Mouse (Mus musculus) cerebellum, postnatal 25 days (tissue): ENCODE results near the gene Eif4g2.
A peak's percentile ranks its signal among the peaks of the same experiment; 100 is the strongest.

ENCODE experiments used
- DNase-seq, 2 experiments: peaks; one replicate each; pipeline ENCODE4 v3.0.0; 2021; ENCODE audit warnings: mixed read lengths in 2 of 2

Gene Eif4g2

DNA sequence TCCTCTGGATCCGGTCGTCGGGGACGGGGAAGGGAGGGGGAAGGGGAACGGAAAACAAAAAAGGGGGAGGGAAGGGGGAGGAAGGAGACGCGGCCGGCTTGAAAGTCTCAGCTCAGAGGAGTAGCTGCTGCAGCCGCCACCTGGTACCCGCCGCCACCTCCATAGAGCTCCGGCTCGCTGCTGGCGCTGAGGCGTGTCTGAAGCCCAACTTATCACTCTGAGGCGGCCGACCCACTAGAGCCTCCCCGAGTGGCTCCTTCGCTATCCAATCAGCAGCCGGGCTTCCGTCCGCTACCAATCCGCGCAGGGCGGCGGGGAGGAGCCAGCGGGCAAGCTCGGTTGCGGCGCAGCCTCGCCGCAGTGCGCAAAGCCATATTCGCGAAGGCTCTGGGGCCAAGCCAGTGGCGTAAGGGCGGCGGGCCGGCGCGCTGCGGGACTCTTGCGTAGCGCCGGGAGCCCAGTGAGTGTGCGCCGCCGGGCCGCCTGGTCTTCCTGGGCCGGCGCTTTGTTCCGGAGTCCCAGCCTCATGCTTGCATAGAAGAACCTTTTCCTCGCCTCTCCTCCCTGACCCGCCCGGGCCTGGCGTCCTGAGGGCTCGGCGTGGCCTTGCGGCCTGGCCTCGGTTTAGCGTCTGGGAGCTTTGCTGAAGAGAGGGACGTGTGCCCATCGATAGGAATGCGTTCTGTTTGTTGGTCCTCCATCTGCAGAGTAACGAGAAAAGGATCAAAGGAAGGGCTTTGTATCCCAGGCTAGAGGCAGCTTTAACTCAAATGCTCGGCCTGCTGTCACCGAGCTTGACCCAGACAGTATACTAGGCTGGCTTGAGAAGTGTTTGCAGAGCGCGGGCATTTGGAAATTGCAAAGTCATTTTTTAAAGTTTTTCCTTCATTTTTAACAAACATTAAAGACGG, at the start of gene Eif4g2:
Eif4g2 (minus strand) TSS at position 209 of the 911 bp plus-strand sequence.
- peak; percentile 99 for DNase-seq

DNA sequence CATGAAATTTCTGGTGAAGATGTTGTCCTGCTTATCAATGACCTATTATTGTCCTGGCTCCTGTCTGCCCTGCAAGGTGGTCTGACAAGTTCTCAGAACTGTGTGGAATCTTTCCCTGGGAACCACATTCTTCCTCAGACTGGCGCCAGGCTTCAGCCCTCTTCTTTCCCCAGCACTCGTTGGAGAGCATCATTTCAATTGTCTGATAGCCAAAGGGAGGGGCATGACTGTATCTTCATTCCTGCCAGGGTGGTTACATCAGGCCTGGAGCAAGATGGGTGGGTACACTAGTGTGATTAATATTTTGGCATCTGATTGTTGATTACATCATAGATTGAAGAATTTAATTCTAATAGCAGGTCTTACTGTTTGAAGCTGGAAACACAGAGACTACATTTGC, 49.8 kb upstream of the Eif4g2 start:
- DNase-seq, result no peak

DNA sequence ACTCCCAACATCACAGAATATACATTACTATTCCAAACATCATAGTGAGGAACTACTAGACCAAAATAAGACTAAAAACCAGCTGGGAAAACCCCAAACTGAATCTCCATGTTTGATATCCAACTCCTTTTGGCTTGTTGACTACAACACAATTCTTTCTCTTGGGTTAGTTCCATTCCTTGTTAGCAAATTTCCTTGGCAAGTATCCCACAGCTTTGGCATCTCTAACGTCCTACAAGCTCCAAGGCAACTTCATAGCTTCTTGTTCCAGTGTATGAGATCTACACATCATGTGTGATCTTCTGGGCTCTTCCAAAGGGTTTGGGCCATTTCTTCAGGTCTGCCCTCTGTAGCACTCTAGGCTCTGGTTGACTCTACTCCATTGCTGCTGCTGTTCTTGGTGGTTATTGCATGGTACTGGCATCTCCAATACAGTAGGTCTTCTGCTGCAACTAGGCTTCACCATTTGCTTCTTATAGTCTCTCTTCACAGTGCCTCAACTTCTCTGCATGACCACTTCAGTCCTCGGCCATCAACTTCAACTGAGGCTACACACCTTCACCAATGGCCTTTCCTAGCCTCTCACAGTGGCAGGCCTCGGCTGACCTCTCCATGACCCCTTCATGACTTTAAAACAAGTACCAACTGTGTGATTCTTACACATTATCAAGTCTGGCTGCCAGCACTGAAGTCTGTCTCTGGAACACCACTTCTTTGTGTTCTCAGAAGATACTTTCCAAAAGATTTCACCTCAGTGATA, 44.0 kb upstream of the Eif4g2 start:
- no peak for DNase-seq

DNA sequence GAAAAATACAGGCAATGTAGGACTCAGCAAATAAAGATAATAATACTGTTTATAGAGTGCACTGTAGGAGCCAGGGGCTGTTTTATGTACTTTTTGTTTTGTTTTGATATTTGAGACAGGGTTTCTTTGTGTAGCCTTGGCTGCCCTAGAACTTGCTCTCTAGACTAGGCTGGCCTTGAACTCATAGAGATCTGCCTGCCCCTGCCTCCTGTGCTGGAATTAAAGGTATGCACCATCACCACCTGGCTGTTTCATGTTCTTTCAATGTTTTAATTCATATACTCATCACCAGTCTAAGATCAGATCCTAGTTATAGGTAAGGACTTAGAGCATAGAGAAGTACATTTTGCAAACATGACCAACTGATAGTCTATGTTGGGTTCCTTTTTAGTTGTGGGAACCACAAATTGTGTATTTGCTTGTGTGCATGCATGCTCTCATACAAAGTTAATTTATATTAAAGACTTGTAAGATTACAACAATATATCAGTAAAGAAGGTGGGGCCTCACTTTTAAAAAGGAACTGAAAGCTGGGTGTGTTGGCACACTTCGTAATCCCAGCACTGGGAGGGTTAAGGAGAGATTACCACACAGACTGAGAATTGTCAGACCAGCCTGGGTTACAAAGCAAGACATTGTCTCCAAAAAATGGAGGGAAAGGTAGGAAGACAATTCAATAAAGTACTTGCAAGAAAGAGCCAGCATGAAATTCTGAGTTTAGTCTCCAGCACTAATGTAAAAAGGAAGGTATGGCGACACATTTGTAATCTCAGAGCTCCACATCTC, 41.1 kb upstream of the Eif4g2 start:
- DNase-seq, result no peak

DNA sequence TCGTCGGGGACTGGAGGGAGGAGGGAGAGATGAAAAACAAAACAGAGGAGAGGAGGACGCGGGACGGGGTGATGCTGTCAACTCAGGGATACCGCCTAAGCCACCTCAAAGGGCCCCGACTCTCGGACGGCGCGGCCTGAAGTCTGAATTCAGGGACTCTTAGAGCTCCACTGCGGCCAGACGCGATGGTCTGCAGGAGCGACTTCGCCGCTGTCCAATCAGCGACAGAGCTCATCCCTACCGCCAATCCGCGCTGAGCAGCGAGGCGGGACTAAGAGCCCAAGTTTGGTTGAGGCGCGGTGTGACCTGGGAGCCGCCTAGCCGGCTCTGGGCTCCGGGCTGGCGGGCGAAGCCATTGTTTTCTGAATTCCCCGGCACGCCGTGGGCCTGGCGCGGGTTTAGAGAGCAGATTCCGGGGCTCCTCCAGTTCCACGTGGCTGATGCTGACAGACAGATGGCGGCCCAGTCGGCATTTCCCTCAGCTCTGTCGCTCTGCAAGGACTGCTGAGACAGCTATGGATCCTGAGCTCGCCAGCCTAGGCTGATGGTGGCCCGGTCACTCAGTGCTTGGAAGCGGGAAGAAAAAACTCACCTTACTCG, 39.8 kb upstream of the Eif4g2 start:
- DNase-seq, result peak; percentile 98 to 99

DNA sequence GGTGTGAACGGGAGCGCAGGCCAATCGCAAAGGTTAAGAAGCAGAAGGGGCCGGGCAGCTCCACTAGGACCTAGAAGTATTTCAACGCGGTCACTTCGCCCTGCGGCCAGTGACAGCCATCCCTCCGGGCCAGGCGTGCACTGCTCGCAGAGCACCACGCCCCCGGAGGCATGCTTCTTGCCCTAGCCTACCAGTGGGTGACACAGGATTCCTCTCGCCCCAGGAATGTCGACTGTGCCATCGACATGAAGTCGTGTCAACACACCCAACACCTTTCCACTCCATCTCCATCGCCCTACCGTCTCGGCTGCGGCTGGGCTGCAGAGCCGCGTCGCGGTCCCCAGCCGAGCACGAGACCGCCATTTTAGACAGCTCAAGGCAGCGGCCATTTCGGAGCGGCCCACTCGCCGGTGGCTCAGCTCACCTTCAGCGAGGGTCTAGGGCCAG, 39.3 kb upstream of the Eif4g2 start:
- DNase-seq, result peak; percentile 83 to 93

DNA sequence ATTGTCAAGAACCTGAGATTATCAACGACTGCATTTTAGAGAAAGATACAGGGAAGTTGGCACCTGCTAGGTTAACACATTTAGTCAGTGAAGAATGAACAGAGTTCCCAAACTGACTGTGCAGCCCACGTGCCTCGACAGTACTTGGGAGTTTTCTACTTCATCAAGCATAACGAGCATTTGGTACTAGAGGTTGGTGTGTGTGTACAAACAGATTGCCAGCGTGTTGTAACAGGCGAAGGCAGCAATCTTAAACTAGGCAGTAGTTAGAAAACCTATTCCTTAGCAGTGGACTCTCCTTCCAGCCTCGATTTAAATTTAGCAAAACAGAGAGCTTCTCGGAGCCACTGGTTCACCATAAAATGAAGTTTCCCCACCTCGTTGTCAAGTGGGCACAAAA, 38.7 kb upstream of the Eif4g2 start:
- peak in 1 of 2 experiments; percentile 9 for DNase-seq

DNA sequence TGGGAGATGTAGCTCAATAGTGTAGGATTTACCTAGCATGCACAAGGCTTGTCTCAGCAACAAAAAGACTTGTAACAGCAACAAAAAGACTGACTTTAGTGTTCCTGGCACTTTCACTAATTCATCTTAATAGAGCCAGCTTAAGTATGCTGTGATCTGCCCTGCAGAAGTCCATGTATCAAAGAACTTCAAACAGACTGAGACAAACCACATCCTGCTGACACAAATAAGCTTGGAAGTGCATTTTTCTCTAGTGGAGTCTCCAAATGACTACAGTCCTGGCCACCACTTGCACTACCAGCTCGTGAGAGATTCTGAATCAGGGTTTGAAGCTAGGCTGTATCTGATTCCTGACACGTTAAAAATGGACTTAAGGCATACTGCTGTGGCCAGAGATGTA, 26.7 kb upstream of the Eif4g2 start:
- no peak for DNase-seq

DNA sequence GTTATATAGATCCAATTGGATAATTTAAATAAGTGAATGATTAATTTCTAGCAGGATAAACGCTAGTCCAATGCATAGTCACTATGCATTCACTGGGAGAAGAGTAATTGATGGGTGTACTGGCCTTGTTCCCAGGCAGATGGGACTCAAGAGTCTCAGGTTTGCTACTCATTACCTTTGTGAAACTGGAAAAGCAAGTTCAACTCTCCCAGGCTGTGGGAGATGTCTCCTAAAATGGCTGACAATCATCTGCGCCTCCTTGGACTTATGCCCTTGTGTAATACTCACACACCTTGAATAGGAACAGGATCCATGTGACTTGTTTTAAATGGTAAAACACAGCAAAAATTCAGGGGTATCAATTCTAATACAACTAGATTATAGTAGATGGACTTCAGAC, 26.3 kb upstream of the Eif4g2 start:
- DNase-seq, result no peak

DNA sequence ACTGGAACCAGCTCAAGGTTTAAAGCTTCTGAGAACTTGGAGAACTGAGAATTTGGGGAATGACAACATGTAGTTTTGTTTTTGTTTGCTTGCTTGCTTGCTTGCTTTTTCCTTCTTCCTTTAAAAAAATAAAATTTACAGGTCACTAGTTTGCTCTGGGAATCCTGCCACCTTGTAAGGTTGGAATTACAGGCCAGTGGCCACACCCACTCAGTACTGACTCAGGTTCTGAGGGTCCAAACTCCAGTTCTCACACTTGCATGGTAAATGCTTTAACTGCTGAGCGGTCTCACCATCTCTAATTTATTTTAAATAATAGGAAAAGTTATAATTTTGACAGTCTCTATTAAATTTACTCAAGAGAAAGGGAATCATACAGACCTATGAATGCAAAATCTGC, 15.4 kb upstream of the Eif4g2 start:
- DNase-seq, result no peak

DNA sequence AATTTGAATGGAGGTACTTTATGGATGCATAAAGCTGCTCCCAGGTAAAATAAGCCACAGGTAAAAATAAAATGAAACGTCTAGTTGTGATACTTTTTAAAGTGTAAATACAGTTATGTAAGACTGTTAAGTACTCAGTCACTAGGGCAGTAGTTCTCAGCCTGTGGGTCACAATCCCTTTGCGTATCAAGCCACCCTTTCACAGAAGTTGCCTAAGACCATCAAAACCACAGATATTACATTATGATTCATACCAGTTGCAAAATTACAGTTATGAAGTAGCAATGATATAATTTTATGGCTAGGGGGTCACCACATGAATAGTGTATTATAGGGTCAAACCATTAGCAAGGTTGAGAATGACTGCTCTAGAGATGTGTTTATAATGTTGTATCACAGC, 12.3 kb upstream of the Eif4g2 start:
- no peak for DNase-seq

DNA sequence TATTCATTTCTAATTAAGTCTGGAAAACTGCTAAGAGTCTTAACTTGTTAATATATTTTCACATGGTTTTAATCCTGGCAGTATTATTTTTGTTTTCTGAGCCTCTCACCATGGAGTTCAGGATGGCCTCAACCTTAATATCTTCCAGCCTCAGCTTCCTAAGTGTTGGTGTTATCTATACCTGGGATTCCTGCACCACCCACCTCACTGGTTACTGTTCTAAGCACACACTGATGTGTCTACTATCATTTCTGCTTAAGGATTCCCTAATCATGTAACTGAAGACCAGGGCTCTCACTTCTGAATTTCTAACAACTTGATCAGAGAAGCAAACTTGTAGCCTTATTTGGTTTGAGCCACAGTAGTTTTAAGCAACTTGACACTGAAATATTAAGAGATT, 2.3 kb upstream of the Eif4g2 start:
- no peak for DNase-seq

DNA sequence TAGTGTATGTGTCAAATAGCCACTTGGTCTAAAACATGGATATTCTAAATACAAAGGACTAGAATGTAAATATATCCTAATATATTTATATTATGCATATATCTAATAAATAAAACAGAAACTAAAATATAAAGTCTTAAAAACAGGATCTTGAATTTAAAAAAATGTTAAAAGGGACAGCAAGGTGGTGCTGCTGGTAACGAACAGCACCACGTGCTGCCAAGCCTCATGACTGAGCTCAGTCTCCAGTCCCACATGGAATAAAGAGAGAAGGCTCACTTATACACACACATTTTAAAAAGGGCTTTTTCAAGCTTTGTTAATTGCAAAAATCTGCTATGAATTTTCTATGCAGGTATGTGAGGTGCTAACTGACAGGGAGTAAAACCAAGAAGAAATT, 1.6 kb upstream of the Eif4g2 start:
- no peak for DNase-seq

DNA sequence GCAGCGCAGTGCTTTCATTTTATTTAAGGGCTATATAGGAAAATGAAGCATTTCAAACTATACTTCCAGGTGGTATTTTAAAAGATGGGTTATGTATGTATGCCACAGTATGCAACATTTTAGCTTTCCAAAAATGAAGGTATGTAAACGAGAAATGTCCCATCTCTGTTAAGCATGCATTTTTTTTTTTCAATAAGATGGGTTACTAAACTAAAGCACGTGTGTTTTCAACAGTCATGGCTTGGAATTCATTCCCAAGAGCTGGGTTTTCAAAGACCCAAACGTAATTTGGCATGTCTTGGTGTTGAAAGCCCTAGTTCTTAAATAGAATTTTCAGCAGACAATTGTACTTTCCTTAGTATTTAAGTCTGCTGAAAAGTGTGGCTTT, 897 bp upstream of the Eif4g2 start:
- no peak for DNase-seq

DNA sequence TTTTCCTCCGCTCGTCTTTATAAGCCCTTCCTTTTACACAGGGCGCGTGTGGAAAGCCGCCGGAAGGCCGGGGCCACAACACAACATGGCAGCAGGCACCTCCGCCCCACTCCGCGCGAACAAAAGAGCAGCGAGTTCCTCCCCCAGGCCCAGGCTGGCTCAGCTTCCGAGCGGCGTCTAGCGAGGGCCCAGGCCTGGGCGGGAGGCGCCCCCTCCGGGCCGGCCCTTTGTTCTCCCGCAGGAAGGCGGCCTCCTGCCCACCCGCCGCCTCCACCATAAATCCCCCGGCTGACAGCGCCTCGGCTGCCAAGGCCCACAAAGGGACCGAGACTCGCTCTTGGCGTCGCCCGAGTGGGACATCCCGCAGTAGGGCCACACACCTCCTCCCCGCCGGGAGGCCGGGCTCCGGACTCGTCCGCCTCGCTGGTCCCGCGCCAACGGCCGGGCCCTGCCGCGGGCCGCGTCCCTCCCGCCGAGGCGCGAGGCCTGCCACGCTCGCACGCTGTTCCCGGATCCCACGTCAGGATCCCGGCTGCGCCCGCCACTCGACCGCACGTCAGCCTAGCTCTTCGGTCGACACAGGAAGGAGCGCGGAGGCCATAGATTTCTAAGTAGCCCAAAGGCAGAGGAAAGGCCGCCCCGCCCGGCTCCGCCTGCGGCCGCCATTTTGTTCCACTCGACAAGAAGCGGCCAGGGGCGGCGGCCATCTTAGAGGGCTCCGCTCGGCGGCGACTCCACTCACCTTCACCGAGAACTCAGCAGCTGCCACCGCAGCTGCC, 598 bp downstream of the Eif4g2 start:
- DNase-seq, result peak; percentile 90 to 91

DNA sequence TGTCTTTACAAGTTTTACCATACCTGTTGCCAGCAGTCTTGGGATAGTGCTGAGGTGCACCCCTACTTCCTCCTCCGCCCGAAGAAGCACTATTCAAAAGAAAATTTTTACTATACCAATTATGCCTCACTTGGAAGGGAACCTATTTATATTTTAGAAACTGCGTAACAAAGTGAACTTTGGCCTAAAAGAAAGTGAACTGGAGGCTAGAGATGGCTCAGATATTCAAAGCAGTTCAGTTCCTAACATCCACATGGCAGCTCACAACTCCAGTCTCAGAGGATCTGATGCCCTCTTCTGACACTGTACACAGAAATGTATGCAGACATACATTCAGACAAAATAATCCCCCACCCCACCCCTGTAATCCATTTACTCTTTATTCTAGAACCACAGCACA, 2.0 kb downstream of the Eif4g2 start:
- DNase-seq, result no peak

DNA sequence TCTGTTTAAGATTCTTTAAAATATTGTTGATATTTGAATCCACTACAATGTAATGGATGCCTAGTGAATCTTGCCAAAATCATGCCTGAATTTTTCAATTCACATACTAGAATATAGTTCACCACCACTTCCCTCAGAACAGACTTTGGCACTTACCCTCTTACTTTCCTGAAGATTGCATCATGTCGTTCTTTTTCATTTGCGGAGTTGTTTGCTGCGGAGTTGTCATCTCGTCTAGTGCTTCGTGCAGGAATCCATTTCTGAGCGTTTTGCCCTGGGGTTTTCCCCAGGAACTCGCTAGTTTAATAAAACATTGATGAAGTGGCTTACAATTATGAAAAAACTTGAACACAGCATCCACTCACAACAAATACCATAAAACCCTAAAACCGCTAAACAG, 2.8 kb downstream of the Eif4g2 start:
- no peak for DNase-seq

DNA sequence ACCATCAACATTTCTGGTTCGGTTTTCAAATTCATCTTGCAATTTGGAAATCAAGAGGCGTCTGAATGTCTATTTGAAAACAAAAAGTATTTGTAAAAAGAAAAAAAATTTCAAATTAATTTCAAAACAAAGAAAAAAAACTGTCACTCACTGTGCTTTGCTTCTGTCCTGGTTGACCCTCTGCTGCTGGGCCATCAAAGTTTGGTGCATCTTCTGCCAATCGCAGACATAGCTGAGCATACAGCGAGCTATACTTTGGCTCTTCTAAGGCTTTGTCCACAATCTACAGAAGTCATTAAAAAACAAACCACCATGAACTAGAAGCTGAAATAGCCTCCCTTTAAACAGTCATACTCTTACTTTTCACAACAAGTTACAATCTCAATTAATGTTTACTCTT, 4.6 kb downstream of the Eif4g2 start:
- no peak for DNase-seq

DNA sequence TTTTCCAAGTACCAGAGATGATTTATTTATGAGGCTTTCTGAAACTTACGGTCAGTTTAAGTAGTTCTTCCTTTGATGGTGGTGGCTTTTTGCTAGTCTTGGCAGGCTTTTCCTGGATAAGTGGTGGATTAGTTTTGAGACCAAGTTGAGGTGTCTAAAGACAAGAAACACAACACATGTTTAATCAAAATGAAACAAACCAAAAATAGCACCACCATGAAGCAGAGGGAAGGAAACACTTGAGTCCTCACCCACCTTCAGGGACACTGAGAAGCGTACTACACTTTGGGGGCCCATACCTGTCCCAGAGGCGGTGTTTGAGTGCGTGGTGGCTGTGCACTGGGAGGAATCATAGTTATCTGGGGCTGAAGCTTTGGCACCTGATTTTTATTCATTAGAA, 7.5 kb downstream of the Eif4g2 start:
- no peak for DNase-seq

DNA sequence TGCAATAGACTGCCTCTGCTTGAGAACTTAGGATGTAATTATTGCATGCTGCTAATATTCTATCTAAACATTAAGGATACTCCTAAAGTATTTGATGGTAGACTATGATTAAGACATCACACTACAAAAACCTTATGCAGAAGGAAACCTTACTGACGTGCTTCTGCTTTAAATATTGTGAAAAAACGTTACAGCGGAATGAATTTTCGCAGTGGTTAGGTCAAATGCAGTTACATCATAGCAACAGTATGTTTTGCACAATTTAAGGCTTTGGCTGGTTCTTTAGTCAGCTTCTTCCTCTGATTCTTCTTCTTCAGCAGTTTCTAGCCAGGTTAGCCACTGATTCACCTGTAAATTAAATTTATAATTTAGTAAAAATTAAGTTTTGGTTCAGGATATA, 10.4 kb downstream of the Eif4g2 start:
- no peak for DNase-seq

DNA sequence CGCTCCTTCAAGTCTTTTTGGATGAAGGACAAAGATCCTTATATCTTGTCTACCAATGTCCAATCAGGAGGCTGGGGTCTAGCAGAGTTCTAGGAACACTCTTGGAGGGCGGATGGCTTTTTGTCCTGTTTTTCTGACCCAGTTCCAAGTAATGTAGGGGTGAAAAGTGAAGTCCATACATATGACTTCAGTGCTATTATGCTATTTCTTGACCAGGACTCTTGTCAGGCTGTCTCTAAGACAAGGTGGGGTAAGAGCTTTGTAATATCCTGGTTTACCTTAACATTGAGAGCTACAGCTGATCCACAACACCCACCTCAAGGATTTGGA, 12.7 kb downstream of the Eif4g2 start:
- DNase-seq, result no peak
